Mouse (Mus musculus) stomach, postnatal 0 days (tissue): ENCODE data around the gene Scoc.

ENCODE experiments used
- CTCF ChIP-seq: IDR thresholded peaks from 2 replicates; pipeline ENCODE4 v1.5.1; 2016; ENCODE audit warnings: antibody characterized with exemption, low read depth, mild to moderate bottlenecking, moderate library complexity
- EP300 ChIP-seq: optimal IDR thresholded peaks from 2 replicates; pipeline ENCODE3; 2016; ENCODE audit warnings: antibody characterized with exemption

DNA sequence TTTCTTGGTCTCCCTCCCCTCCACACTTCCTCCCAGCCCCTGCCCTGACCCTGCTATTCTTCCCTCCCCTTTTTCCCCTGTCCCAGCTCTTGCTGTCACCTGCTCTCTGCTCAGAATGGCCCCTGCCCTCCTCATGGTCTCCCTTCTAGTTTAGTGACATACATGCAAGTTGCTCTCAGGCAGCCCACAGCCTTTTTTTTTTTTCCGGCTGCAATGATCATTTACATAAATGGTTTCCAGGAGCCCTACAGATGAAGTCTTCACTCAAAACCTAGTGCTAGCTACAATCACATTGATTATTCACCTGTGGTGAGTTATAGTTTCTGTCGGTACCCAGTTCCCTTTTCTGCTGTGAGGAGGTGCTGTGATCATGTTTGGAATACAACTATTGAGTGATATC is 77.2 kb downstream of the Scoc start:
- no peak for TF ChIP-seq CTCF
- no peak for TF ChIP-seq EP300
